Mouse (Mus musculus) left cerebral cortex, adult 8-10 months (tissue): ENCODE results near the gene Clybl. TPM values are rescaled to one million over a fixed set of nuclear protein-coding genes. Genes with fewer than 3 reads are reported as not detected.
A peak's percentile ranks its signal among the peaks of the same experiment; 100 is the strongest.

Experiments
- DNase-seq, 2 experiments: peaks; one replicate each; pipeline ENCODE4 v3.0.0; 2022; ENCODE audit warnings: low spot score in 2 of 2
- total RNA-seq, 4 experiments: library from RNA; stranded (reverse); gene quantifications; 2 replicates each; pipeline ENCODE4 v1.2.4; 2022

Clybl gene
- 10 to 100 TPM; 25.2 to 32.9 (median 27.3) TPM for total RNA-seq

- DNase-seq = peak; percentile 87 to 88
Measured at GRCm38 (mm10) chr14:122181078-122181814, at the start of gene Clybl. TSS of gene Clybl (plus strand) at chr14:122181704.

- DNase-seq = no peak
Measured at GRCm38 (mm10) chr14:122136368-122136928, 45.1 kb upstream of the Clybl start.

- DNase-seq = no peak
Measured at GRCm38 (mm10) chr14:122137234-122137633, 44.3 kb upstream of the Clybl start.

GRCm38 (mm10) chr14:122140126-122140525 is 41.4 kb upstream of the Clybl start:
- DNase-seq = no peak

- DNase-seq = no peak
Measured at GRCm38 (mm10) chr14:122143585-122144269, 37.8 kb upstream of the Clybl start.

- DNase-seq = no peak
Measured at GRCm38 (mm10) chr14:122145374-122145773, 36.1 kb upstream of the Clybl start.

GRCm38 (mm10) chr14:122150616-122151015 is 30.9 kb upstream of the Clybl start:
- no peak for DNase-seq

GRCm38 (mm10) chr14:122157738-122158137 is 23.8 kb upstream of the Clybl start:
- no peak for DNase-seq

- DNase-seq = no peak
Measured at GRCm38 (mm10) chr14:122160916-122161315, 20.6 kb upstream of the Clybl start.

GRCm38 (mm10) chr14:122168912-122169311 is 12.6 kb upstream of the Clybl start:
- DNase-seq = no peak

GRCm38 (mm10) chr14:122170202-122170781 is 11.2 kb upstream of the Clybl start:
- DNase-seq = no peak

GRCm38 (mm10) chr14:122171031-122171430 is 10.5 kb upstream of the Clybl start:
- DNase-seq = no peak

GRCm38 (mm10) chr14:122176263-122176798 is 5.2 kb upstream of the Clybl start:
- DNase-seq = no peak

- DNase-seq = no peak
Measured at GRCm38 (mm10) chr14:122179262-122179661, 2.2 kb upstream of the Clybl start.

GRCm38 (mm10) chr14:122181815-122182157 is 282 bp downstream of the Clybl start:
- no peak for DNase-seq

GRCm38 (mm10) chr14:122182220-122182619 is 716 bp downstream of the Clybl start:
- DNase-seq = no peak

- DNase-seq = no peak
Measured at GRCm38 (mm10) chr14:122183974-122184373, 2.5 kb downstream of the Clybl start.

- no peak for DNase-seq
Measured at GRCm38 (mm10) chr14:122188250-122188649, 6.7 kb downstream of the Clybl start.

- DNase-seq = no peak
Measured at GRCm38 (mm10) chr14:122189901-122190300, 8.4 kb downstream of the Clybl start.

- no peak for DNase-seq
Measured at GRCm38 (mm10) chr14:122190527-122190926, 9.0 kb downstream of the Clybl start.

GRCm38 (mm10) chr14:122190941-122191510 is 9.5 kb downstream of the Clybl start:
- peak in 1 of 2 experiments; percentile 20 for DNase-seq

- DNase-seq = no peak
Measured at GRCm38 (mm10) chr14:122194630-122195029, 13.1 kb downstream of the Clybl start.
